Mouse (Mus musculus) lung, adult 18-20 months (tissue): Measurements from ENCODE around the gene 2900011O08Rik.
"Not testable (repeated sequence)": the region's sequence is repeated elsewhere in the genome, so short reads cannot be mapped to it uniquely, and the experiment has no call there.

ENCODE experiments used
- DNase-seq, 2 experiments: peaks; one replicate each; pipeline ENCODE4 v3.0.0; 2022; ENCODE audit warnings: mixed read lengths in 2 of 2

The 2900011O08Rik gene

GRCm38 (mm10) chr16:13986574-13987478 lies at the start of gene 2900011O08Rik, which contains the start of gene Ifitm7:
Gene 2900011O08Rik, plus strand, starts transcription at chr16:13986604.
Gene Ifitm7, minus strand, starts transcription at chr16:13986888.
- DNase-seq, result no peak

DNA sequence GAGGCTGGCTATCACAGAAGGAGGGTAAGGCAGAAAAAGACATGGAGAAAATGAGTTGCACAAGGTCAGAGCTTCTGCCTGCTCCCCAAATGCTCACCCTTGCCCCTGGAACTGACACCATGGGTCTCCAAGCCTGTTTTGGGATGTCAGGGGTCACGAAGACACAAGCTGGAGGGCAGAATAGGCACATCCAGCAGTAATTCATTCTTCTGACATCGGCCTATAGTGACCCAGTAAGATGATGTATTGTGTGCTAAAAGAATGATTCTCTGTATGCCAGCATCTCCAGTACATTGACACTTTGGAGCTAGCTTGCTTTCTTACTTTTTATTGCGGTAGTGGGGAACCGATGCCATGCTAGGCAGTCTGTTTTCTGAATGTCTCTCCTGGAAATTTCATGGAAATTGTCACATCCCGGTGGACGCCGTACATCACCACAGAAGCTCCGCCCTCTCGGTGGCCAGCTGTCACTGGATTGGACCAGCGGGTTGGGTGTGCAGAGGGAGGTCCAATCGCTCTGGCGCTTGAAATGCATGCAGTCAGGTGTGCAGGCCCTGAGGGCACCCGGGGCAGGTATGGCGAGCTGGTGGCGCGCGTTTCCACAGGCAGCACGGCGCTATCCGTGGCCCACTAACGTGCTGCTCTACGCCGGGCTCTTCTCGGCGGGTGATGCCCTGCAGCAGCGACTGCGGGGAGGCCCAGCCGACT lies 46.1 kb upstream of the 2900011O08Rik start:
- peak; percentile 81 to 84 for DNase-seq

GRCm38 (mm10) chr16:13940847-13941395 lies 45.5 kb upstream of the 2900011O08Rik start:
- DNase-seq, result no peak

GRCm38 (mm10) chr16:13944178-13944577 lies 42.2 kb upstream of the 2900011O08Rik start:
- DNase-seq, result no peak

- DNase-seq, result no peak
Measured at GRCm38 (mm10) chr16:13944752-13945151, 41.7 kb upstream of the 2900011O08Rik start.

- DNase-seq, result no peak
Measured at GRCm38 (mm10) chr16:13945153-13945552, 41.3 kb upstream of the 2900011O08Rik start.

- DNase-seq, result peak; percentile 82 to 84
Measured at GRCm38 (mm10) chr16:13946306-13946705, 40.1 kb upstream of the 2900011O08Rik start.

GRCm38 (mm10) chr16:13951245-13951644 lies 35.2 kb upstream of the 2900011O08Rik start:
- DNase-seq, result no peak

GRCm38 (mm10) chr16:13962053-13962452 lies 24.4 kb upstream of the 2900011O08Rik start:
- no peak for DNase-seq

DNA sequence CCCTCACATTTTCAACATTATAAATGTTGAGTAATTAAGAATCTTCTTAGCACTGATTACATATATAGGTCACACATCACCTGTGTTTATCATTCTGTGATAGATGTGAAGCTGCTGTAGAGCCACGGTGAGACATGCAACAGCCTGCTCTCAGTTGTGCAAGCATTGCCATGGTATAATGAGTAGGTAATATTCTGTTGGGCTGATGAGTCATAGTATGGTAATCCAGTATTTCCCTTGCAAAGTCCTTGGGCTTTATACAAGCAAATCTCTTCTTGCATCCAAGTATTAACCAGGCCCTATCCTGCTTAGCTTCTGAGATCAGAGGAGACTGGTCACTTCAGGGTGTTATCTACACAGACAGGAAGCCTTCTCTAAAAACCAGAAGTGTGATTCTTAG lies 17.3 kb upstream of the 2900011O08Rik start:
- no peak for DNase-seq

DNA sequence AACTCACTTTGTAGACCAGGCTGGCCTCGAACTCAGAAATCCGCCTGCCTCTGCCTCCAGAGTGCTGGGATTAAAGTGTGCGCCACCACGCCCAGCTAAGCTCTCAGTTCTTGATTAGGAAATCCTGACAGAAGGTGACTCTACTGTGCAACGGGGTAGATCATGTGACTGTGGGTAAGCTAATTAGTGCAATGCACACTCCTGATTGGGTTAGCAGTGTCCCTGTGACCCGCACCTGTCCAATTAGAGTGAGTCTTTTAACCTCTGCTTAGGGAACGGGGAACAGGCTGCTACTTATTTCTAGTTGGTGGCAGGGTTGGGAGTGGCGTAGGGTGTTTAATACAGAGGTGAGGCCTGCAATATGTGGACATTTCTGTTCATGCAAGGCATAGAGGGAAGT lies 14.4 kb upstream of the 2900011O08Rik start:
- DNase-seq, result no peak

DNA sequence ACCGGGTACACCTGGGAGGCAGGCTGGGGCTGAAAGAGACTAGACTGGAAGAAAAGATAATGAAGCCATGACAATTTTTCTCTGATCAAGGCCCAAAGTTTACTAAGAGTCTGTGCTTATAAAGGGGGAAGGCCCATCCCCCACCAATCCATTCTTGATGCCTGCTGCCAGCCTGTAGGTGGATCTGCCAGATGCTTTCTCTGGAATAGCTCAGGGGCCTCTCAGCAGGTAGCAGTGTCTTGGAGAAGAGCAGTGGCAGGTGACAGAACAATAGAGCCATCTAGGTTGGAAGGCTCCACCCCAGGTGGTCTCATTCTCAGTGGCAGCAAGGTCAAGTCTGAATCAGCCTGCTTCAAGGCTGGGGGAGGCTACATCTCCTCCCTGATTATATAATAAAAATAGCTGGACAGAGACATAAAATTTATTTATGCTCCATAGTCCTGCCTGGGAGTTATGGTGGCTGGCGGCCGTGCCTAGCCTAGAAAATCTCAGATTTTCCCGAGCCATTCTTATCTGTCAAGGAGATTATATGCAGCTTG lies 10.0 kb upstream of the 2900011O08Rik start:
- DNase-seq, result not testable (repeated sequence)

- not testable (repeated sequence) for DNase-seq
Measured at GRCm38 (mm10) chr16:13977026-13977425, 9.4 kb upstream of the 2900011O08Rik start.

- DNase-seq, result not testable (repeated sequence)
Measured at GRCm38 (mm10) chr16:13981726-13982125, 4.7 kb upstream of the 2900011O08Rik start.

GRCm38 (mm10) chr16:13983161-13983560 lies 3.2 kb upstream of the 2900011O08Rik start:
- DNase-seq, result no peak

DNA sequence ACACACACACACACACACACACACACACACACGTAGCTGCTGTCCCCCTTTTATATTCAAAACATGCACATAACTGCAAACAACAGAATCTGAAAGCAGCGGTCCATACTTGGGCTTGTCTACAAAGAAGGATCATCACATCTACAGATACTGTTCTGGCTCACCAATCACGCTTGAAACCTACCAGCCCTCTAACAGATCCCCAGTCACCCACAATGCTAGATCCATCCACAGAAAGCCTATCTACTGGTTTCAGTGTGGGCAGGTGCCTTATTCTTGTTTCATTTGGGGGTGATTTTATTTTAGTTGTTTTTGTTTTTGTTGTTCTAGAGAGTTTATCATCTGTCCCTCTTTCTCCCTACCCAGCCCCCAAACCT lies 219 bp upstream of the 2900011O08Rik start:
- no peak for DNase-seq

DNA sequence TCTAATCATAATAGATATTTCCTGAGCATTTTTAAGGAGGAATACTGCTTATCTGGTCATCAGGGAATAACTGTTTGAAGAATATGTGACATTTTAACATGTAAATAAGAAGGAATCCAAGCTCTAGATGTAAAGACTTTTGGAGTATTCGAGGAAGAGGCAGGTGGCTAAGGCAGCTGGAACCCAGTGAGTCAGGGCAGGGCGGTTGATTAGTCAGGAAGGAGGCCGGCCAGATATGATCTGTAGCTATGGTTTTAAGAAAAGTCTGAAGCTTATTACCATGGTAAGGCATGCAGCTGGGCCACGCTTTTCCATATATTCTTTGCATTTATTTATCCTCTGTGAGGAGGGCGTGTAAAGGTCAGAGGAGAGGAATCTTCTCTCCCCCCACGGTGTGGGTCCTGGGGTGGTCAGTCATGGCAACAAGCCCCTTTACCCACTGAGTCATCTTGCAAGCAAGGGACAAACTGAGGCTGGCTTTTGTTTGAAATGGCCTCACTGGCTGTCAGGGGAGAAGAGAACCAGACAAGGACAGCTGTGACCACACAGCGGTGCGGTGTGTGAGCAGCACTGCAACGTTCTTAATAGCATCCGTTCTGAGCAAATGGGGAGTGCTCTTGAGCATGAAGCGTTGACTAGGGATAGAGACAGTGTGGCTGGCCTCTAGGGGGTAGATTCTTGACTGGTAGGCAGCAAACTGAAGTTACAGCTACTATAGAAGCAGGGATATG lies 6.3 kb downstream of the 2900011O08Rik start:
- DNase-seq, result no peak

- DNase-seq, result no peak
Measured at GRCm38 (mm10) chr16:13994076-13994475, 7.7 kb downstream of the 2900011O08Rik start.

DNA sequence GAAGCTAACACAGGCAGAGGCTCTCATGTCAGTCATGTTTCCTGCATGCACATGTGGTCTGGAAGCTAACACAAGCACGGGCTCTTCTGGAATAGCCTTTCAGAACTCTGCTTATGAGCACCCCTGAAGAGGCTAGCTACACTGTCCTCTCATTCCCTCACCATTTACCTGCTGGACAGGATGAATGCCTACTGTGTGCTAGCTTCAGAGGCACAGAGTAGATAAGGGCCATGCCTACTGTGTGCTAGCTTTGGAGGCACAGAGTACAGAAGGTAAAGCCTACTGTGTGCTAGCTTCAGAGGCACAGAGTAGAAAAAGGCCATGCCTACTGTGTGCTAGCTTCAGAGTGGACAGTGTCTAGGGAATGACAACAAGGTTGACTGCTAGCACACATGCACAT lies 8.1 kb downstream of the 2900011O08Rik start:
- no peak for DNase-seq

GRCm38 (mm10) chr16:14003386-14004130 lies 17.2 kb downstream of the 2900011O08Rik start:
- DNase-seq, result no peak

DNA sequence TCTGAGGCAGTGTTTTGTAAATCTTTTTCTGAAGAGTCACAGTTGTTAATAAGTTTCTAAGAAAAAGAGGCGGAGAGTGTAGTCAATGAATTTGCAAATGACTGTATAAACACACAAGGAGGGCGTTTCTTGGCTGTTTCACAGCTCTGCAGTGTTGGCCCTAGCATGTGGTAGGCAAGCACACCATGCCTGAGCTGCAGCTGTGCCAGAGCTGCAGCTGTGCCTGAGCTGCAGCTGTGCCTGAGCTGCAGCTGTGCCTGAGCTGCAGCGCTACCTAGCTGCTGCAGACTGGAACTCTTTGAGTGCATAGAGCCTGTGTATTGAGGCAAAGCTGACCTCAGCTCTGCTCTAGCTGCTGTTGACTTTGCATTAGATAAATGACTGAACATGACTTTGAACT lies 17.8 kb downstream of the 2900011O08Rik start:
- peak in 1 of 2 experiments; percentile 19 for DNase-seq

DNA sequence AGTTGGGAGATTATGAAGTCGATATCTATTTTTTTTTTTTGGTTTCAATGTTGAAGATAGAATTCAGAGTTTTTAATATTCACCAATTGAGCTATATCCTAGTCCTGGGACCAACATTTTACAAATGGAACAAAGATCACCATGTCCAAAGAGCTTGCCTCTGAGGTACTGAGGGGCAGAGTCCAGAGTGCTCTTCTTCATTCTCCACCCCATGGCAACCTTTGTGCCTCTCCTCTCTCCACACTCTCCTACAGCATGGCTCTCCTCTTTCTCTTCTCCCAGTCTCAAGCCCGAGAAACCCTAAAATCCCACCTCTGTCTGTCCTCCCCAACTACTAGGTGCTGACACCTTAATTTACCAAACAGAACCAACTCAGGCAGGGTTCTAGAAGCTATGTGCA lies 18.3 kb downstream of the 2900011O08Rik start:
- no peak for DNase-seq
